Mouse (Mus musculus) cortical plate, adult 2 months (tissue): Measurements from ENCODE around the gene Fam192a.

Experiments used
- CTCF ChIP-seq: fragments of 200-500 bp; IDR thresholded peaks from 2 replicates; pipeline ENCODE4 v1.5.1; 2011; ENCODE audit warnings: mild to moderate bottlenecking, control low read depth, low read length; ENCODE audit not compliant: insufficient read depth; ENCODE audit errors: extremely low read depth
- POLR2A ChIP-seq: fragments of 200-500 bp; IDR thresholded peaks from 2 replicates; pipeline ENCODE4 v1.6.1; 2011; ENCODE audit warnings: mild to moderate bottlenecking, low read length, control low read depth; ENCODE audit not compliant: insufficient read depth; ENCODE audit errors: extremely low read depth

GRCm38 (mm10) chr8:94569419-94569818 is 32.4 kb downstream of the Fam192a start:
- TF ChIP-seq POLR2A (no peak), CTCF (no peak)
